Mouse (Mus musculus): ENCODE data around the gene Tbc1d10b.
"Not testable (repeated sequence)": the region's sequence is repeated elsewhere in the genome, so short reads cannot be mapped to it uniquely, and the experiment has no call there.

Gene Tbc1d10b

GRCm38 (mm10) chr7:127196484-127196883, 11.8 kb downstream of the Tbc1d10b start:
- no peak for DNase-seq

GRCm38 (mm10) chr7:127195544-127196295, 12.5 kb downstream of the Tbc1d10b start, which contains the start of gene Cd2bp2:
Cd2bp2 (minus strand) TSS chr7:127196050.
- DNase-seq: peak; percentile 96 to 97

GRCm38 (mm10) chr7:127194633-127195029, 13.6 kb downstream of the Tbc1d10b start:
- no peak for DNase-seq

GRCm38 (mm10) chr7:127194011-127194632, 14.1 kb downstream of the Tbc1d10b start:
- no peak for DNase-seq

GRCm38 (mm10) chr7:127192989-127193388, 15.3 kb downstream of the Tbc1d10b start:
- DNase-seq: peak in 1 of 2 experiments; percentile 49

GRCm38 (mm10) chr7:127190672-127191071, 17.6 kb downstream of the Tbc1d10b start:
- no peak for DNase-seq

- no peak for DNase-seq
Observed at GRCm38 (mm10) chr7:127188305-127189276, 19.7 kb downstream of the Tbc1d10b start.

GRCm38 (mm10) chr7:127187351-127187750, 20.9 kb downstream of the Tbc1d10b start:
- DNase-seq: no peak

GRCm38 (mm10) chr7:127185601-127186000, 22.7 kb downstream of the Tbc1d10b start:
- DNase-seq: peak in 1 of 2 experiments; percentile 40

- no peak for DNase-seq
Observed at GRCm38 (mm10) chr7:127184720-127185119, 23.5 kb downstream of the Tbc1d10b start.

- peak; percentile 34 to 62 for DNase-seq
Observed at GRCm38 (mm10) chr7:127183828-127184227, 24.4 kb downstream of the Tbc1d10b start.

- DNase-seq: no peak
Observed at GRCm38 (mm10) chr7:127183345-127183744, 24.9 kb downstream of the Tbc1d10b start.

GRCm38 (mm10) chr7:127181724-127182123, 26.5 kb downstream of the Tbc1d10b start:
- not testable (repeated sequence) for DNase-seq

GRCm38 (mm10) chr7:127180783-127181182, 27.5 kb downstream of the Tbc1d10b start:
- no peak for DNase-seq

GRCm38 (mm10) chr7:127176937-127177336, 31.3 kb downstream of the Tbc1d10b start:
- no peak for DNase-seq

- DNase-seq: no peak
Observed at GRCm38 (mm10) chr7:127166501-127166900, 41.8 kb downstream of the Tbc1d10b start.

- no peak for DNase-seq
Observed at GRCm38 (mm10) chr7:127165607-127166493, 42.4 kb downstream of the Tbc1d10b start.

- no peak for DNase-seq
Observed at GRCm38 (mm10) chr7:127164002-127164401, 44.3 kb downstream of the Tbc1d10b start.

- no peak for DNase-seq
Observed at GRCm38 (mm10) chr7:127162546-127162945, 45.7 kb downstream of the Tbc1d10b start.

- DNase-seq: no peak
Observed at GRCm38 (mm10) chr7:127157548-127157947, 50.7 kb downstream of the Tbc1d10b start.

- no peak for DNase-seq
Observed at GRCm38 (mm10) chr7:127153477-127153876, 54.8 kb downstream of the Tbc1d10b start.

- no peak for DNase-seq
Observed at GRCm38 (mm10) chr7:127152464-127152863, 55.8 kb downstream of the Tbc1d10b start.
